Mouse (Mus musculus) embryo, embryonic 10 days (tissue): Measurements from ENCODE around the gene Ldlrap1.

Source experiments
- DNase-seq: peaks from one replicate; pipeline ENCODE4 v3.0.0-alpha.2; 2015; ENCODE audit warnings: low spot score

Gene Ldlrap1

DNA sequence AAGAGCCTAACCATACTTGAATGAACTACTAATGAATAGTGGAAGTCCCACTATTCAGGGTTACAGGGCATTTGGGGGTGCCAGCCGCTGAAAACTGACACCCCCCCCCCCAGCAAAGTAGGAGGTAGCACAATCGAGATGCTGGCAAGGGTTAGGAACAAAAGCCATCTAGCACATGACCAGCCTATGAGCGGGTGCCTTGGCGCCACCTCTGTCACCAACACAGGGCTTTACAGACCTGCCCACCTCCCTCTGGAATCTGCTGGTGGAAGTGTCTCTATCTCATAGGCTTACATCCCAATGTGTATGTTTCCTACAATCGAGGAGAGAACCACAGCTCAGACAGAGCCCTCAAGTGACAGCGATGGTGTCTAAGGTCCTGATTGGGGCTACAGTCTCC, 17.0 kb downstream of the Ldlrap1 start:
- no peak for DNase-seq

DNA sequence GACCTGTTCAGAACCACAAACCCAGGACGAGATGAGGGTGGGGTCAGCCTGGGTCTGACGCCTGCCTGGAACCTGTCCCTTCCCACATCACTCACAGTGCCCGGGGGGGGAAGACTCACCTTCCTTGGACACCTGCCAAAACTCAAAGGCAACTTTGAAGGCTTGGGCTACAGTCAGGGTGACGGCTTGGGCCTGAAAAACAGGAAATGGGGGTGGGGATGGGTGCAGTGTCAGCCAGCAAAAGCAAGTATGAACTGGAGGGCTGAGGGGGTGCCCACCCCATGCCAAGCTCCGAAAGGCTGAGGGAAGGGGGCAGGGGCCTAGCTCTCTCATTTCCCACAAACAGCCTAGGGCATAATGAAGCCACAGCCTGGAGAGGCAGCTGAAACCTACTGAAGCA, 17.6 kb downstream of the Ldlrap1 start:
- DNase-seq = no peak

DNA sequence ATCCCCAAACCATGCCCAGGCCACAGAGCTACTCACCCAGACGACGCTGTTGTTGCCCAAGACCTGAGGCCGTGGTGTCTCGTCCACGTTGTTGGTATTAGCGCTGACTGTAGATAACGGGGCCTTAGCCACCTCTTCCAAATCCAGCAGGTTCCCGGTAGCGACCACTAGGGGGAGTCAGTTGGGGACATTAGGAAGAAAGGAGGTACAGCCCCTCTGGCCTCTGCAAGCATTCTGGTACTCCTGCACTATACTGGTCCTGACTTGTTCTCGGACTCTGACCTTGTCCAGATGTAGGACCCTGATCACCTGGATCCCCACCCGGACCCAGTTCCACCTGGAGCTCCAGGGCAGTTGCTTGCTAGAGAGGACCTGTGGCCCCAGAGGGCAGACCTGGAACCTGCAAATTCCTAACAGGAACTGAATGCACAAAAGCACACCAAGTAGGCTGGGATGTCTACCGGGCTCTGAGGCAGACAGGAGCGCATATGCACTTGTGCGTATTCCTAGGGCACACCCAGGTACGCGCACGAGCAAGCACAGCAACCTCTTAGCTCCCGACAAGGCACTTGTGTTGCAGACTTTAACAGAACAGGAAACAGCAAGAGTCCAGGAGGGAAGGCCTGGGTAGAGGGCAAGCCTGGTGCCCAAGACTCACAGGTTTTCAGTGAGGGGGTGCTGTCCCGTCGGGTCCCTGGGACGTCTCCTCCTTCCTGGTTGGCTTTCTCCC, 18.4 kb downstream of the Ldlrap1 start:
- DNase-seq = peak; percentile 58

GRCm38 (mm10) chr4:134745900-134746661, 21.7 kb downstream of the Ldlrap1 start:
- DNase-seq = no peak

DNA sequence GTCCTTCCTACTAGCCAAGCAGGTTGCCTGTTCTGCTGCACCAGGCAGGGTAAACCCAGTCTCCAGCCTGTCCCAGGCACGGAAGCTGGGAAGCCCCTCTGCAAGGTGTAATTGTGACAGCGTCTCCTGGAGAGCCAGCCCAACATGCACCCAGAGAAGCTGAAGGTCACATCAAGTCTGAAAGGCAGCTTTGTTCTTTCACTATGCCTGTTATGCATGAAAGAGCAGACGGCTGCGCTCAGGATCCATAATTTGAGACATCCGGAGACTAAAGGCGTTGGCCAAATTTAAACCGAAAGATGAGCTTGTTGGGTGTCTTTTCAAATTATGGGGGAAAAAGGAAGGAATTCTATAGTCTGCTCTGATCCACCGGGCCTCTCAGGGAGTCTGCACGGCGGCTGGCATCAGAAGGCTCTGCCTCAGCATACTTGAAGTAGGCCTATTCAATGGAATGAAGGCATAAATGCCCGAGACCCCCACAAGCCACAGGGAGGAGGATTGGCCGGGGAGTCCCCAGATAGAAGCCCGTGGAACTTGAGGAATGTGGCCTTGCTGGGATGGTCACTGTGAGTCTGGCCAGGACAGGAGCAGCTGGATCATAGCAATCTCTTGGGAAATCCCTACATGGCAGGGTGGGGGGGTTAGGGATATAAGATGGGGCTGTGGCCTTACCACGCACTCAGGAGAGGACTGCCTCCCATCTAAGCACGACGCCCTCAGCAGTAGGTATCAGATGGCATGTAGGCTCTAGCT, 23.8 kb downstream of the Ldlrap1 start:
- peak; percentile 30 for DNase-seq

GRCm38 (mm10) chr4:134741949-134742348, 25.9 kb downstream of the Ldlrap1 start:
- no peak for DNase-seq

DNA sequence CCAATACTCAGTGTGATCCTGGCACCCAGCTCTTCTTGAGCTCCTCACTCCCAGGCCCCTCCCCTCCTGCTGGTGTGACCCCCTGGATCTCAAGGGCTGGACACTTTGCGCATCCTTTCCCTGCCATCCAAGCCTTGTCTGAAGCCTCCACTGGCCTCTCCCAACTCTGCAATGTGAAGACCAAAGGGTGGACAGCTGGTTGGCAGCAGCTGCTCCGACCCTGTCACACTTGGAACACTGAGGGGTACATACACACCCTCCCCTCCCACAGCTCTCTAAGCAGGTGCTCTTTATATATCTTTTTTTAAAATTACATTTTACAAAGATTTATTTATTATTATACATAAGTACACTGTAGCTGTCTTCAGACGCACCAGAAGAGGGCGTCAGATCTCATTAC, 27.6 kb downstream of the Ldlrap1 start:
- DNase-seq = no peak

GRCm38 (mm10) chr4:134739530-134739929, 28.3 kb downstream of the Ldlrap1 start:
- no peak for DNase-seq

DNA sequence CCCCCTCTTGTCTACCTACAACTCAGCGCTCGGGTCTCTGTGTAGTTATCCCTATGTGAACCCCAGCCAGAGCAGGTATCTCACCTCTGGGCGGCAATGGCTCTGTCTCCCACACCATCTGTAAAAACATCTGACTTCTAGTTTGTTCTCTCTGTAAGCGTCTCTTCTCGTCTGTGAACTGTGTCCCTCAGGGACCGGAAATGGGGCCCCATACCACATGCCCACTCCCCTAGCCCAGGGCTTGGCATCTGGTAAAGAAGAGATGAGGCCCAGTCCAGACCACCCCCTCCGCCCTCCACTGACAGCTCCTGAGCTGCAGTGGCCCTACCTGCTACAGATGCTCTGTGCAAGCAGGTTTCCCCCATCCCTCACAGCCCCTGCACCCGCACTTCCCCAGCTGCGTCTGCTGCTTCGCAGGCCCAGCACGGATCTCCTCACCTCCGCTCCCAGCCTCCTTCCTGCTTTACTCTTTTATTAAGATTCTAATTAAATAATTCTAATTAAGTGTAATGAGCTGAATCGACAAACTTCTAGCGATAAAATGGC, 30.4 kb downstream of the Ldlrap1 start:
- DNase-seq = no peak

GRCm38 (mm10) chr4:134736147-134736546, 31.7 kb downstream of the Ldlrap1 start:
- no peak for DNase-seq

GRCm38 (mm10) chr4:134734629-134735081, 33.2 kb downstream of the Ldlrap1 start:
- DNase-seq = no peak

DNA sequence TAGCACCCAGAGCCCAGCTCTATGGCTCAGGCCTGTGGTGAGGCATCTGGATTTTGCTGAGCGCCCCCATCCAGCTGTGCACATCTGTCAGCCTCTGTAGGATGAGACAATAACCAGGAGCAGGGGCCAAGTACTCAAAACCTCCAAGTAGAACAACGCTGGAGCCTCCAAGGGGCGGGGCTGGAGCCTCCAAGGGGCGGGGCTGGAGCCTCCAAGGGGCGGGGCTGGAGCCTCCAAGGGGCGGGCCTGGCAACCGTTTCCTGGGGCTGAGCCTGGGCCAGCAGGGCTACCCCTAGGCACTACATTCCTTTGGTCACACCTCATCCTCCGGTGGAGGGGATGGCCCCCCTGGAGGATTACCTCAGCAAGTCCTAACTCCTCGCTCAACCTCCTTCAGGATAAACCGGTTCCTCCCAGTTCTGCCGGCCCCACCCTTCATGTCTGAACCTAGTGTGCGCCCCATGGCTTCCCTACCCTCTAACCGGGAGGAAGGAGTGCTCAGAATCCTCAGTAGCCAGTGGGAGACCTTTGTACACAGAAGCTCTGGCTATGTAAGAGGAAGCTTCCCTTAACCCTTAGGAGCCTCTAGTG, 33.7 kb downstream of the Ldlrap1 start:
- DNase-seq = peak; percentile 66

GRCm38 (mm10) chr4:134733371-134733770, 34.5 kb downstream of the Ldlrap1 start:
- no peak for DNase-seq

DNA sequence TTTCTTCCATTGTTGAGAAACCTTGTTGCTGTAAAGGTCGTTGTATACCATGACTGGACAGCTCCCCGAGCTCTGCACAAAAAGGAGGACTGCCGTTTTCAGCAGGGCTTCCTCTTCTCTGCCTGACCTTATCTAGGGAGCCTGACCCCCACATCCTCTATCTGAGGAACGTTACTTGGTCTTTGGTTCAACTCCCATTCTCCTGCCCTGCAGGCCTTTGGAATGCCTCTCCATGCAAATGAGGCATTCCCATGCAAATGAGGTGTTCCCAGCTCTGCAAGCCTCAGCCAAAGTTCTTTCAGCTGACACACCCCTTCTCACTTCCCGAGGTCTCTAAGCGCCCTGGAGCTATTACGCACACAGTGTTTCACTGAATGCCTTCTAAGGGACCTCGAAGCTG, 37.7 kb downstream of the Ldlrap1 start:
- DNase-seq = peak; percentile 51

- no peak for DNase-seq
These were observed 42.0 kb downstream of the Ldlrap1 start for GRCm38 (mm10) chr4:134725735-134726345.

- no peak for DNase-seq
These were observed 42.9 kb downstream of the Ldlrap1 start for GRCm38 (mm10) chr4:134724974-134725373.

- DNase-seq = no peak
These were observed 44.6 kb downstream of the Ldlrap1 start for GRCm38 (mm10) chr4:134723251-134723650.

DNA sequence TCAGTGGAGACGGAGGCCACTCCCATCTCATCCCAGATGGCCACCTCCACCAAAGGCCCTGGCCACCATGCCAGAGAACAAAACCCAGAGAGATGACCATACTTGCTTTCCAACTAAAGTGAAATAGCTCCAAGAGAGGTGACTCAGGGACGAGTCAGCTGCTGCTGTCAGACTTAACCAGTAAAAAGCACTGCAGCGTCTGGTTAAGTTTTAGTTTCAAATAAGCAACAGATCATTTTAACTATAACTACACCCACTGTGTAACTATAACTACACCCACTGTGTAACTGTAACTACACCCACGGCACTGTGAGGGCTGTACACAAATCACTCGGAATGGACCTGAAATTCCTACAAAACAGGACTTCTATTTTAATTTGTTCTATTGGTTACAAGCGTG, 46.7 kb downstream of the Ldlrap1 start:
- DNase-seq = no peak

GRCm38 (mm10) chr4:134720371-134720770, 47.5 kb downstream of the Ldlrap1 start:
- no peak for DNase-seq

DNA sequence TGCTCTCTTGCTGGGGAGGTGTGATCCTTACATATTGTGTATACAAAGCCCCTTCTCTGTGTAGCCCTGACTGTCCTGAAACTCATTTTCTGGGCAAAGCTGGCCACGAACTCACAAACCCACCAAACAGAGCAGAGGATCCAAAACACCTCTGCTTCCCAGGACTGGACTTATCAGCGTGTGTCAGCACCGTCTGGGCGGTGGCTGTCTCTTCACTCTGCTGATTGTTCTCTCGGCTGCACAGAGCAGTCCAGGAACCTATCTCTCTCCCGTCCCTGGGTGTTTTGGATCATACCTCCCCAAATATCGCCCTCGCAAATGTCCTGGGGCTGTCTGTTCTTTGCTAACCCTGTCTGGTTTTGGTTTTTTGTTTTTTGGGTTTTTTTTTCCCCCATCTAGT, 48.3 kb downstream of the Ldlrap1 start:
- DNase-seq = no peak

DNA sequence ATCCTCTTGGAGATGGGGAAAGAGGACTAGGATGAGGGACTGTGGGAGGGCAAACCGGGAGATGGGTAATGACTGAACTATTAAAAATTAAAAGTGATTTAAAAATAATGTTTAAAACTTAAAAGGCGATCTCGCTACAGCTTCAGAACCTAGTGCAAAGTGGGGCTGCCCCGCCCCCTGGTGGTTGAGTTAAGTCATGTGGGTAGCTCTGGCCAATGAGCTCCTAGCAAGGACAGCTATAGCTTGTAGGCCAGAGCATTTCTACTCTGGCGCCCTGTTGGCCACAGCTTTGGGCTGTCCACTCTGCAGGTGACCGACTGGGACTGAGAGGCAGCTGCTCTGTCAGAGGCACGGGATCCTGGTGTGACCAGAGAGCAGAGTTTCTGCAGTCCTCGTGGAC, 53.9 kb downstream of the Ldlrap1 start:
- peak; percentile 86 for DNase-seq

DNA sequence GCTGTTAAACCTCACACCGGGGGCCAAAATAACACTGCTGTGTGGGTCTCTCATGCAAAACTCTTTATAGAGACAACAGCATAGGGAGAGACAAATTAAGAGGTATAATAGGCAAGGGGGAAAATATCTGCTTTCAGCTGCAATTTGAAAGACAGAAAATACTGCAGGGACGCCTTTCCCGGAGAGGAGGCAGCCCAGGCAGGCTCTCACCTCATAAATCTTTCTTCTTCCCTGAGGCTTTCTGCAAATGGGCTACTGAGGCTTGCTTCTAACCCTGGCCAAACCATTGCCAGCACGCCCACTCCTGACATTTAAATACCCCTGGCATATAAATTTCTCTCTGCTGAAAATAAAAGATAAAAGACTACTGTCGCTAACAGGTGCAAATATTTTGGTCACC, 62.5 kb downstream of the Ldlrap1 start:
- no peak for DNase-seq
